Mouse (Mus musculus): Measurements from ENCODE around the gene Jund.

GRCm38 (mm10) chr8:70703287-70703686 is 4.5 kb downstream of the Jund start, which contains the start of gene Iqcn:
- TF ChIP-seq CTCF (IDR thresholded peaks at IDR 0.05; ENCODE audit: low read depth) (no peak), EP300 (IDR thresholded peaks at IDR 0.05; ENCODE audit: low read depth) (no peak)
